Comparison of ENCODE assay signal across 26 mouse cellular contexts in the genomic region with DNA sequence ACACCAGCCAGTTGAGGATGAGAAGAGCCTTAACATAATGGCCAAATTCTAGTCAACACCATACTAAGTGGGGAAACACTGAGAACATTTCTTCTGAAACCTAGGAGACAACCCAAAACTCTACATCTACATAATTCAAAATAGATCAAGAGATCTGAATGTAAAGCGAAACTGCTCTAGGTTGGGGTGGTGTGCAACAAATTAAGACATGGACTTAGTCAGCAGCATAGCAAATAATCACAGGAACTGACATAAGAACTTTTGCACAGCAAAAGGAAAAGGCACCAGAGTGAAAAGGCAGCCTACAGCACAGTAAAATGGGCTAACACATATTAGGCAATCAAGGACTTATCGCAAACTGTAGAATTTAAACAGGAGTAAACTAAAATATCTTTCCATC. TPM values are rescaled to one million over a fixed set of nuclear protein-coding genes. Genes with fewer than 3 reads are reported as not detected.
A peak's percentile ranks its signal among the peaks of the same experiment; 100 is the strongest.
DNase-seq lines count a peak whose midpoint lies in the region; ATAC-seq lines count a peak whose summit lies in the region.
"Had no signal": no experiment of that assay in that cellular context is flagged by ENCODE, and none has a peak within 500 bp of the region (broad histone marks: within the 10 kb centered on the region; RNA-seq: fewer than 3 reads in every experiment).

No protein-coding gene starts in this region.

- peak; percentile 70 for ATAC-seq in frontal cortex, adult (ENCODE audit: low TSS enrichment)
- peak; percentile 23 for ATAC-seq in activated CD4-positive, CD25-positive, alpha-beta regulatory T cell, adult 4 months
- peak; percentile 41 for ATAC-seq in inflammation-experienced regulatory T-cells, adult 6 months
- ATAC-seq in erythroid progenitor cell, adult 5-6 weeks (replicated peaks; ENCODE audit: low FRiP score, poor library complexity, severe bottlenecking) = no peak
- ATAC-seq: forebrain, embryonic 13.5 days; forebrain, embryonic 15.5 days; forebrain, postnatal 0 days; Patski had no signal

- DNase-seq in frontal cortex, adult 2 months (ENCODE audit: extremely low spot score in 1 of 2, low spot score in 1 of 2) = no peak
- no peak for DNase-seq in layer of hippocampus, postnatal 25 days (ENCODE audit: extremely low spot score in 1 of 2, low spot score in 1 of 2)
- no peak for DNase-seq in left cerebral cortex, adult 11 months (ENCODE audit: low spot score)
- DNase-seq: adrenal gland, adult 2 months; adrenal gland, postnatal 10 days; adrenal gland, postnatal 25 days; B cell, adult 2 months; cerebellum, adult 11 months; cerebellum, adult 18-20 months; cerebellum, adult 8-10 months; cerebellum, adult 9-11 months; cerebellum, postnatal 14 days; cerebellum, postnatal 36 days; embryo, embryonic 11 days; forebrain, postnatal 0 days had no signal

RNA-seq across cellular contexts. Expression of gene Smpdl3a, which starts 25.1 kb away (rescaled TPM):
- polyA plus RNA-seq in frontal cortex, adult 2 months (2012; rRNA removed) = 42.2 and 48.2 TPM in 2 replicates
- 100 to 1,000 TPM; 146 TPM for polyA plus RNA-seq in activated CD4-positive, CD25-positive, alpha-beta regulatory T cell, adult 4 months (2017; shearing (Covaris generic))
- polyA plus RNA-seq in inflammation-experienced regulatory T-cells, adult 6 months (2017; shearing (Covaris generic)) = 100 to 1,000 TPM; 110 to 180 (median 175) TPM
- total RNA-seq in erythroid progenitor cell, adult 5-6 weeks (2015; ENCODE audit: low replicate concordance) = 58.0 and 58.7 TPM in 2 replicates
- total RNA-seq in erythroid progenitor cell, adult 5-6 weeks (2017; ENCODE audit: low replicate concordance) = 13.6 and 15.8 TPM in 2 replicates
- 10 to 100 TPM; 31.1 to 32.4 TPM for total RNA-seq in layer of hippocampus, postnatal 25 days (2021)
- total RNA-seq: CH12.LX, G1E had no signal
- polyA plus RNA-seq: G1E had no signal

RNA-seq across cellular contexts. Expression of gene Fabp7, which starts 34.5 kb away (rescaled TPM):
- 471 and 572 TPM in 2 replicates for polyA plus RNA-seq in frontal cortex, adult 2 months (2012; rRNA removed)
- polyA plus RNA-seq in activated CD4-positive, CD25-positive, alpha-beta regulatory T cell, adult 4 months (2017; shearing (Covaris generic)) = not detected
- polyA plus RNA-seq in inflammation-experienced regulatory T-cells, adult 6 months (2017; shearing (Covaris generic)) = not detected
- not detected in 2 replicates for total RNA-seq in erythroid progenitor cell, adult 5-6 weeks (2015; ENCODE audit: low replicate concordance)
- not detected in 2 replicates for total RNA-seq in erythroid progenitor cell, adult 5-6 weeks (2017; ENCODE audit: low replicate concordance)
- total RNA-seq in layer of hippocampus, postnatal 25 days (2021) = 100 to 1,000 TPM; 109 to 116 TPM
- total RNA-seq: CH12.LX; common myeloid progenitor, adult 5-6 weeks had no signal
- polyA plus RNA-seq: adrenal gland, adult 2 months; erythroblast, embryonic 14.5 days; G1E had no signal

Comparison
In these comparisons a context has a peak if more than half of its experiments do, and no peak if none do; other contexts are left out.
1. RNA of gene Fabp7, which starts 34.5 kb away (polyA plus RNA-seq): 471 to 572 TPM in frontal cortex, adult 2 months; not detected in activated CD4-positive, CD25-positive, alpha-beta regulatory T cell, adult 4 months and not detected in inflammation-experienced regulatory T-cells, adult 6 months; every median in the first group is over 100 times any median in the second.